Mouse (Mus musculus) heart, postnatal 0 days (tissue): Measurements from ENCODE around the gene Tardbp.

Experiments
- CTCF ChIP-seq: IDR thresholded peaks from 2 replicates; pipeline ENCODE4 v1.5.1; 2016; ENCODE audit warnings: antibody characterized with exemption, control low read depth, low read depth
- EP300 ChIP-seq: IDR thresholded peaks from 2 replicates; pipeline ENCODE4 v1.6.1; 2016; ENCODE audit warnings: antibody characterized with exemption, low read depth

DNA sequence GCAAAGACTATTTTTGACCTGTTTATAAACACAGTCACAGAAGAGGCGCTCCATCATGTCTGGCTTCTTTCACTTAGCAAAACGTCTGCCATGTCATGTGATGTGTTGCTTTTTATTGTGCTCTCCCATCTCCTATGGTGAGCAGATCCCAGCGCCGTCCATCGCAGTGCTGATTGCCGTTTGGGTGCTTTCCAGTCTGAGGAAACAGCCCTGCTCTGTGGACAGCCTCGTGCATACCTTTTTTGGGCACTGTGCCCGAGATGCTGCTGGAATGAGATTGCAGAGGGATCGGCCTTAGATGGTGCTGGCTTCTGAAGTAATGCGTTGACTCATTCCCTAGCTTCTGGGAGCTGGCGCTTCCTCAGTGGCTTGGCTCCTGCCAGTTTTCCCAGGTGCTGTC, 19.8 kb upstream of the Tardbp start:
- TF ChIP-seq CTCF = no peak
- no peak for TF ChIP-seq EP300
